Mouse (Mus musculus): Measurements from ENCODE around the gene Ldhd. TPM values are rescaled to one million over a fixed set of nuclear protein-coding genes. Genes with fewer than 3 reads are reported as not detected.
"Not testable (repeated sequence)": the region's sequence is repeated elsewhere in the genome, so short reads cannot be mapped to it uniquely, and the experiment has no call there.

The Ldhd gene
- polyA plus RNA-seq, 1 experiment from 2014 or later, result 0.70 TPM

- no peaks in the 10 kb centered on the region for H3K36me3 ChIP-seq
- H3K27me3 ChIP-seq (replicated peaks), result no peaks in the 10 kb centered on the region
- no peak overlapping the region for H3K4me2 ChIP-seq
- ATAC-seq (ENCODE audit: insufficient number of reproducible peaks, low FRiP score), result no peak
- 91% methylated on average over 8 of the region's 8 CpGs for whole genome bisulfite sequencing
- no peak overlapping the region for H3K27ac ChIP-seq (ENCODE audit: poor library complexity, severe bottlenecking)
- no peak overlapping the region for H3K4me3 ChIP-seq
- H3K9me3 ChIP-seq (replicated peaks), result no peaks in the 10 kb centered on the region
- peaks cover 27% of the 10 kb centered on the region for H3K4me1 ChIP-seq (replicated peaks)
- no peak overlapping the region for H3K9ac ChIP-seq
Observed at GRCm38 (mm10) chr8:111645715-111646114, 15.5 kb upstream of the Ldhd start.

DNA sequence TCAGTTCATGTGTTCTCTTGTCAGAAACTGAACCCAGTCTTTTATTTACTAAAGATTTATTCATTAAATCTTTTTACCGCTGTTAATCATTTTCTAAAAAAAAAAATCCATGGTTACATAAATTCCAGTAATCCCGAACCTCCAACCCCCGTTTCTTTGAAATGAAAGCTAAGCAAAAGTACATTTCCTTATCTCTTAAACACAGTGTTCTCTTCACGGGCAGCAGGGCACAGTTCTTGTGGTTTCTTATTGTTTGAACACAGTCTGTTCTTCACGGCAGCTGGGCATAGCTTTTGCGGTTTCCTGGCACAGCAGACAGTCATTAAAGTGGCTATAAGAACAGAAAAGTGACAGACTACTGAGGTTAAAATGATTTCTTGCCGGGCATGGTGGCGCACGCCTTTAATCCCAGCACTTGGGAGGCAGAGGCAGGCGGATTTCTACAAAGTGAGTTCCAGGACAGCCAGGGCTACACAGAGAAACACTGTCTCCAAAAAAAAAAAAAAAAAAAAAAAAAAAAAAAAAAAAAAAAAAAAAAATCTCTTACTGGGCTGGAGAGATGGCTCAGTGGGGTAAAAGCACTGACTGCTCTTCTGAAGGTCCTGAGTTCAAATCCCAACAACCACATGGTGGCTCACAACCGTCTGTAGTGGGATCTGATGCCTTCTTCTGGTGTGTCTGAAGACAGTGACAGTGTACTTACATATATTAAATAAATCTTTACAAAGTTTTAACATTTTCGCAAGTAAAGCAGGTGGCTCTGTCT is 14.3 kb upstream of the Ldhd start:
- H3K27ac ChIP-seq (ENCODE audit: poor library complexity, severe bottlenecking), result peak overlapping the region; percentile 93
- not testable (repeated sequence) for ATAC-seq (ENCODE audit: insufficient number of reproducible peaks, low FRiP score); H3K36me3 ChIP-seq; H3K9ac ChIP-seq; H3K9me3 ChIP-seq (replicated peaks); H3K27me3 ChIP-seq (replicated peaks)
- WGBS, result 62% methylated on average over 12 of the region's 12 CpGs
- H3K4me1 ChIP-seq (replicated peaks), result peaks cover 27% of the 10 kb centered on the region
- H3K4me3 ChIP-seq, result peak overlapping the region; percentile 81
- H3K4me2 ChIP-seq, result peak overlapping the region; percentile 76

DNA sequence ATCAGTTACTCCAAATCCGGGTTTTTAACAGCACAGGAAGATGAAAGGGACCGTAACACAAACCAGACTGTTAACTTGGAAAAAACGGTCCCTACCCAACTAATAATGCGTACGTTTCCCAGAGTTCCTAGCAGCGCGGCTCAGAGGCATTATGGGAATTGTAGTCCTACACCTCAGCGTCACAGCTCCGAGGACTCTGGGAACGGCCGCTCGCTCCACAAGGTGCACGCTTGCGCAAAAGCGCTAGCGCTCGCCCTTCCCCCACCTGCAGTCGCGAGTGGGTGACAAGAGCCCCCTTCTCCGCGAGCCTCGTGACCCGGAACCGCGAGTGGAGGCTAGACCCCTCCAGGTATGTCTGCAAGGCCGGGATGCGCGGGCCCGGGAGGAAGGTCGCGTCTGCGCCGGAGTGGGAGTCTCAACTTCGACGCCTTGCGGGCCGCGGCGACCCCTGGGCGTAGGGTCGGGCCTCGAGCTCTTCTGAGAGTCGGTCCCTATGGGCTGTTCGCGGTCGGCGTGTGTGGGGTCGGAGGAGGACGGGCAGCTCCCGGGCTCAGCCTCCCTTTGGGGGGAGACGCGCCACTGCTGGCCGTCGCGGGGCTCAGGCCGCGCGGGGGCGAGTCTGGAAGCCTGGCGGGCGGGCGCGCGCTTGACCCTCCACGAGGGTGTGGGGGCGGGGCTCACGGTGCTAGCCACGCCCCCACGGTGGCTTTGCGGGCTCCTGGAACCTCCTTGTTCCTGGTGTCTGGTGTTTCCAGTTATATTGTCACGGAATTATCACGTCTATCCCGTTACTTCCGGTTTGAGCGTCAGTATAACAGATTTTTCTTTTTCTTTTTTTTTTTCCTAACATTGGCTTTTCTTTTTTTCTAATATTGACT is 13.3 kb upstream of the Ldhd start, which contains the start of gene Zfp1:
Zfp1 (plus strand) TSS at position 138 of the 878 bp plus-strand sequence.
- H3K4me2 ChIP-seq, result peak within 1 kb of the TSS; percentile 76
- H3K27ac ChIP-seq (ENCODE audit: poor library complexity, severe bottlenecking), result peak within 1 kb of the TSS; percentile 93
- no peaks in the 10 kb centered on the region for H3K9me3 ChIP-seq (replicated peaks)
- no peaks in the 10 kb centered on the region for H3K27me3 ChIP-seq (replicated peaks)
- peak; percentile 97 for ATAC-seq (ENCODE audit: insufficient number of reproducible peaks, low FRiP score)
- H3K36me3 ChIP-seq, result no peaks in the 10 kb centered on the region
- peak within 1 kb of the TSS; percentile 91 for H3K9ac ChIP-seq
- under 1% methylated on average over 73 of the region's 75 CpGs for WGBS
- H3K4me1 ChIP-seq (replicated peaks), result peaks cover 22% of the 10 kb centered on the region
- H3K4me3 ChIP-seq, result peak within 1 kb of the TSS; percentile 81

DNA sequence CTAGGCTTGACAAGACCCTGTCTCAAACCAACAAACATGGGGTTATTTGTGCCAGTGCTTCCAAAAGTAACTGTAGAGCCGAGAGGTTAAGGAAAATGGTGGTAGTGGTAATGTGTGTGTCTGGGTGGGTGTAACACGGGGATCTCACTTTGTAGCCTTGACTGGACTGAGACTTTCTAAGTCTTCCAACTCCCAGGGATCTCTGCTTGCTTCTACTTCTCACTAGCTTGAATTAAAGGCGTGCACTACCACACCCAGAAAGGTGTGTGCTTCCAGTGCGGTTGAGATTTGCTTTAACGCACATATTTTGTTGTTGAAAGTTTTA is 12.7 kb upstream of the Ldhd start:
- Histone ChIP-seq H3K27ac (ENCODE audit: poor library complexity, severe bottlenecking) (peak overlapping the region; percentile 93), H3K9me3 (replicated peaks) (no peaks in the 10 kb centered on the region), H3K9ac (peak overlapping the region; percentile 91), H3K36me3 (no peaks in the 10 kb centered on the region), H3K27me3 (replicated peaks) (no peaks in the 10 kb centered on the region), H3K4me3 (peak overlapping the region; percentile 81), H3K4me1 (replicated peaks) (peaks cover 16% of the 10 kb centered on the region), H3K4me2 (peak overlapping the region; percentile 76)
- 10% methylated on average over 5 of the region's 5 CpGs for WGBS
- peak; percentile 13; the same call in 1 of the 2 replicates for ATAC-seq (ENCODE audit: insufficient number of reproducible peaks, low FRiP score)

DNA sequence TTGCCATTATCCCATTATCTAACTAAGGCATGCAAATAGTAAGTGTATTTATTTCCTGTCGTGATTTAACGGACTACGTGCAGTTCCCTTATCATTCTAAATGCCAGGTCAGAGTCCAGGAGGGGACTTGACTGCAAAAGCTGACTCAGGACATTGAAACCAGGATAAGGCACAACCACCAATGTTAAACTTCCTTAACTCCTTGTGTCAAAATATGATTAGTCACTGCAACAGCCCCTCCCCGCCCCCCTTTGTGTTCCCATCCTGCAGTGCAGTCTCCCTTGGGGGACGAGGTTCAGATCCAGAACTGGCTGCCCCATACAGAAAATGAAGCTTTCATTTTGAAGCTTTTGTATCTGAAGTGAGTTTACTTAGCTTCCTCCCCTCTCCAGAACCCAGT is 12.3 kb upstream of the Ldhd start:
- ATAC-seq (ENCODE audit: insufficient number of reproducible peaks, low FRiP score), result 0 out of 2 replicates have a peak, but pooled peaks have one; percentile 19
- WGBS, result 20% methylated on average over 5 of the region's 5 CpGs
- H3K4me1 ChIP-seq (replicated peaks), result peaks cover 15% of the 10 kb centered on the region

GRCm38 (mm10) chr8:111641064-111641463 is 10.9 kb upstream of the Ldhd start:
- Histone ChIP-seq H3K36me3 (no peaks in the 10 kb centered on the region), H3K4me1 (replicated peaks) (peaks cover 15% of the 10 kb centered on the region), H3K27me3 (replicated peaks) (no peaks in the 10 kb centered on the region), H3K9ac (no peak overlapping the region), H3K4me3 (no peak overlapping the region), H3K9me3 (replicated peaks) (no peaks in the 10 kb centered on the region), H3K4me2 (no peak overlapping the region), H3K27ac (ENCODE audit: poor library complexity, severe bottlenecking) (no peak overlapping the region)
- 89% methylated on average over 2 of the region's 2 CpGs for WGBS
- ATAC-seq (ENCODE audit: insufficient number of reproducible peaks, low FRiP score), result no peak

More for the DNA sequence above, 12.3 kb upstream of the Ldhd start:
- H3K9me3 ChIP-seq (replicated peaks), result no peaks in the 10 kb centered on the region
- H3K9ac ChIP-seq, result peak overlapping the region; percentile 91
- H3K36me3 ChIP-seq, result no peaks in the 10 kb centered on the region
- H3K4me3 ChIP-seq, result peak overlapping the region; percentile 81
- H3K27me3 ChIP-seq (replicated peaks), result no peaks in the 10 kb centered on the region
- H3K4me2 ChIP-seq, result peak overlapping the region; percentile 76
- H3K27ac ChIP-seq (ENCODE audit: poor library complexity, severe bottlenecking), result peak overlapping the region; percentile 93

DNA sequence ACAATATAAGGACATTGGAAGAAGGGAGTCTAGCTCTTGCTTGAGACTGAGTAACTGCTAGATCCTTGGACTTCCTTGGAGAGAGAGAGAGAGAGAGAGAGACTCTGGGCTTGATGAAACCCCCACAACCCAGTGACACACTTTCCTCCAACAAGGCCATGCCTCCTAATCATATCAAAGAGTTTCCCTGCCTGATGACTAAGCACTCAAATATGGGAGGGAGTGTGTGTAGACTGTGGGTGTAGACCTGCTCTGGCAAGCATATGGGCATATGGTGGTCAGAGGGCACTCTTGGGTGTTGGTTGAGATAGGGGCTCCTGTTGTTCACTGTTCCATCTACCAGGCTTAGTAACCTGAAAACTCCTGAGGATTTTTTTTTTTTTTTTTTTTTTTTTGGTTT is 7.9 kb upstream of the Ldhd start:
- Histone ChIP-seq H3K9me3 (replicated peaks) (0 out of 2 replicates have a peak, but pooled peaks cover 5% of the 10 kb centered on the region), H3K27me3 (replicated peaks) (no peaks in the 10 kb centered on the region), H3K9ac (no peak overlapping the region), H3K4me2 (no peak overlapping the region), H3K27ac (ENCODE audit: poor library complexity, severe bottlenecking) (no peak overlapping the region), H3K36me3 (no peaks in the 10 kb centered on the region), H3K4me3 (no peak overlapping the region), H3K4me1 (replicated peaks) (peaks cover 9% of the 10 kb centered on the region)
- no peak for ATAC-seq (ENCODE audit: insufficient number of reproducible peaks, low FRiP score)

GRCm38 (mm10) chr8:111632976-111633375 is 2.8 kb upstream of the Ldhd start:
- no peak overlapping the region for H3K4me3 ChIP-seq
- no peak overlapping the region for H3K4me2 ChIP-seq
- no peaks in the 10 kb centered on the region for H3K27me3 ChIP-seq (replicated peaks)
- 0 out of 2 replicates have a peak, but pooled peaks cover 5% of the 10 kb centered on the region for H3K9me3 ChIP-seq (replicated peaks)
- H3K9ac ChIP-seq, result no peak overlapping the region
- 90% methylated on average over 3 of the region's 3 CpGs for WGBS
- no peaks in the 10 kb centered on the region for H3K36me3 ChIP-seq
- H3K4me1 ChIP-seq (replicated peaks), result no peaks in the 10 kb centered on the region
- no peak overlapping the region for H3K27ac ChIP-seq (ENCODE audit: poor library complexity, severe bottlenecking)
- no peak for ATAC-seq (ENCODE audit: insufficient number of reproducible peaks, low FRiP score)

DNA sequence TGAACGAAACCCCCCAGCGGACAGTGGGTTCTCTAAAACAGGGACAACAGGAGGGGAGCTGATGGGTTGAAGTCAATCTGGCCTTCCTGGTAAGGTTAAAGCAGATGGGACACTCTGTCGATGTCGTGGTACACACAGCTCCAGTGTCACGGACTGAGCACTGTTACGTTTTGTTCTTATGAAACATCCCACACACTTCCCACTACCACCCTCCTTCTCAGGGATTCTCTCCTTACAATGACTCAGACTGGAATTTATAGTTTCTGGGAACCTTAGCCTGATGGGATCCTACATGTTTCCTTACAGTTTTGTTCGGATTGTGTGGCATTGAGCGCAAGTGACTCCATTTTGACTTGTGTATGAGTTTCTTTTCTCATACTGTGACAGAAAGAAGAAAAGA is 1.4 kb upstream of the Ldhd start:
- H3K9ac ChIP-seq, result no peak overlapping the region
- H3K4me3 ChIP-seq, result no peak overlapping the region
- no peak overlapping the region for H3K4me2 ChIP-seq
- H3K36me3 ChIP-seq, result no peaks in the 10 kb centered on the region
- H3K9me3 ChIP-seq (replicated peaks), result 0 out of 2 replicates have a peak, but pooled peaks cover 5% of the 10 kb centered on the region
- no peak for ATAC-seq (ENCODE audit: insufficient number of reproducible peaks, low FRiP score)
- 92% methylated on average over 8 of the region's 8 CpGs for WGBS
- H3K4me1 ChIP-seq (replicated peaks), result no peaks in the 10 kb centered on the region
- H3K27me3 ChIP-seq (replicated peaks), result no peaks in the 10 kb centered on the region
- no peak overlapping the region for H3K27ac ChIP-seq (ENCODE audit: poor library complexity, severe bottlenecking)

- H3K27ac ChIP-seq (ENCODE audit: poor library complexity, severe bottlenecking), result no peak overlapping the region
- 85% methylated on average over 19 of the region's 19 CpGs for WGBS
- no peaks in the 10 kb centered on the region for H3K36me3 ChIP-seq
- no peak overlapping the region for H3K4me2 ChIP-seq
- H3K9ac ChIP-seq, result no peak overlapping the region
- H3K27me3 ChIP-seq (replicated peaks), result no peaks in the 10 kb centered on the region
- 0 out of 2 replicates have a peak, but pooled peaks cover 5% of the 10 kb centered on the region for H3K9me3 ChIP-seq (replicated peaks)
- ATAC-seq (ENCODE audit: insufficient number of reproducible peaks, low FRiP score), result no peak
- H3K4me3 ChIP-seq, result no peak overlapping the region
- H3K4me1 ChIP-seq (replicated peaks), result peaks cover 12% of the 10 kb centered on the region
Observed at GRCm38 (mm10) chr8:111628894-111629501, 1.2 kb downstream of the Ldhd start.

GRCm38 (mm10) chr8:111628401-111628800 is 1.8 kb downstream of the Ldhd start:
- H3K27ac ChIP-seq (ENCODE audit: poor library complexity, severe bottlenecking), result no peak overlapping the region
- no peak overlapping the region for H3K4me2 ChIP-seq
- peaks cover 16% of the 10 kb centered on the region for H3K4me1 ChIP-seq (replicated peaks)
- no peak overlapping the region for H3K4me3 ChIP-seq
- no peaks in the 10 kb centered on the region for H3K27me3 ChIP-seq (replicated peaks)
- 0 out of 2 replicates have a peak, but pooled peaks cover 3% of the 10 kb centered on the region for H3K9me3 ChIP-seq (replicated peaks)
- no peak for ATAC-seq (ENCODE audit: insufficient number of reproducible peaks, low FRiP score)
- 89% methylated on average over 12 of the region's 12 CpGs for WGBS
- H3K36me3 ChIP-seq, result no peaks in the 10 kb centered on the region
- H3K9ac ChIP-seq, result no peak overlapping the region
